Mouse (Mus musculus) urinary bladder, postnatal 4 days (tissue): ENCODE results near the gene Cacng7.
A peak's percentile ranks its signal among the peaks of the same experiment; 100 is the strongest.
"Not testable (repeated sequence)": the region's sequence is repeated elsewhere in the genome, so short reads cannot be mapped to it uniquely, and the experiment has no call there.

Experiments used
- DNase-seq, 2 experiments: peaks; one replicate each; pipeline ENCODE4 v3.0.0; 2021 to 2022; ENCODE audit warnings: low spot score in 2 of 2

Gene Cacng7

GRCm38 (mm10) chr7:3332619-3333521 lies at the start of gene Cacng7:
Gene Cacng7, plus strand, starts transcription at chr7:3332955.
- DNase-seq = no peak

- DNase-seq = no peak
Observed at GRCm38 (mm10) chr7:3283081-3283875, 49.5 kb upstream of the Cacng7 start.

GRCm38 (mm10) chr7:3284604-3285003 lies 48.2 kb upstream of the Cacng7 start:
- no peak for DNase-seq

- DNase-seq = no peak
Observed at GRCm38 (mm10) chr7:3286036-3286435, 46.7 kb upstream of the Cacng7 start.

GRCm38 (mm10) chr7:3287186-3287585 lies 45.6 kb upstream of the Cacng7 start:
- no peak for DNase-seq

- DNase-seq = peak; percentile 78 to 85
Observed at GRCm38 (mm10) chr7:3288976-3289970, 43.5 kb upstream of the Cacng7 start, which contains the start of the genes Myadm and Prkcg. Gene Myadm, plus strand, starts transcription at chr7:3289080. Gene Prkcg, plus strand, starts transcription at chr7:3289179.

GRCm38 (mm10) chr7:3290257-3291033 lies 42.3 kb upstream of the Cacng7 start:
- peak; percentile 97 to 98 for DNase-seq

GRCm38 (mm10) chr7:3291197-3291596 lies 41.6 kb upstream of the Cacng7 start:
- DNase-seq = no peak

GRCm38 (mm10) chr7:3291764-3292163 lies 41.0 kb upstream of the Cacng7 start:
- DNase-seq = no peak

GRCm38 (mm10) chr7:3292271-3292670 lies 40.5 kb upstream of the Cacng7 start:
- not testable (repeated sequence) for DNase-seq

GRCm38 (mm10) chr7:3292791-3293190 lies 40.0 kb upstream of the Cacng7 start:
- peak; percentile 93 to 94 for DNase-seq

GRCm38 (mm10) chr7:3294794-3295193 lies 38.0 kb upstream of the Cacng7 start:
- no peak for DNase-seq

GRCm38 (mm10) chr7:3295321-3296110 lies 37.2 kb upstream of the Cacng7 start:
- DNase-seq = no peak

- no peak for DNase-seq
Observed at GRCm38 (mm10) chr7:3296711-3297110, 36.0 kb upstream of the Cacng7 start.

GRCm38 (mm10) chr7:3299941-3300617 lies 32.7 kb upstream of the Cacng7 start:
- DNase-seq = no peak

GRCm38 (mm10) chr7:3300891-3301627 lies 31.7 kb upstream of the Cacng7 start:
- DNase-seq = no peak

GRCm38 (mm10) chr7:3301628-3302555 lies 30.9 kb upstream of the Cacng7 start:
- DNase-seq = peak in 1 of 2 experiments; percentile 30
